Mouse (Mus musculus) lung, postnatal 36 days (tissue): Measurements from ENCODE around the gene Cry2.

ENCODE experiments used
- DNase-seq: peaks from one replicate; pipeline ENCODE4 v3.0.0; 2022; ENCODE audit warnings: mixed read lengths

The Cry2 gene

DNA sequence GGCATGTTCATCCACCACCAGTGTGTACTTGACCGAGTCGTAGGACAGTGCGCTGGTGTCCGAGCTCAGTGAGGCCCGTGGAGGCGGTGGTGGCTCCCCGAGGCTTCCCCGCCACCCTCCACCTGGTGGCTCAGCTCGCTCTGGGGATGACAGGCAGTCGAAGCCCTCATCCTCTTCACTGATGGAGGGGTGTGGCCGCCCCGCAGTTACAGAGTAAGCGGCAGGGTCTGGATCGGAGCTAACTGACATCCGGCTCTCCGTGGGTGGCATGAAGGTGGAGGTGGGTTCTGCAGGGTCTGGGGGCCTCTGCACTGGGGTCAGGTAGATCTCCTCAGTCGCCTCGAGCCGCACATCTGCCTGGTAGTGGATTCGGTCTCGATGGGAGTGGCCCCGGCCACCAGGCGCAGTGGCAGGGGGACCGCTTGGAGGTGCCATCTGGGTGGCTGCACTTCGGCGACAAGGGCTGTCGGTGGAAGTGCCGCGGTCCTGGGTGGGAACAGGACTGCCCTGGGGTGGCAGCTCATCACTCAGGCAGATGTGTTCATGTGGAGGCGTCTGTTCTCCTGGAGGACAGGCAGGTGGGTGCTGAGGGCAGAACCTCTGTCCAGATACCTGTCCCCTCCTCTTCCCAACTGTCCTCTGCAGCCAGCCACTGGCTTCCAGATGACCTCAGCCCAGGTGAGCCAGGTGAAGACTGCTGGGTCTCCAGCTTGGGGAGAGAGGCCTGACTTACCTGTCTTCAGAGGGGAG is 46.8 kb downstream of the Cry2 start:
- DNase-seq: no peak

DNA sequence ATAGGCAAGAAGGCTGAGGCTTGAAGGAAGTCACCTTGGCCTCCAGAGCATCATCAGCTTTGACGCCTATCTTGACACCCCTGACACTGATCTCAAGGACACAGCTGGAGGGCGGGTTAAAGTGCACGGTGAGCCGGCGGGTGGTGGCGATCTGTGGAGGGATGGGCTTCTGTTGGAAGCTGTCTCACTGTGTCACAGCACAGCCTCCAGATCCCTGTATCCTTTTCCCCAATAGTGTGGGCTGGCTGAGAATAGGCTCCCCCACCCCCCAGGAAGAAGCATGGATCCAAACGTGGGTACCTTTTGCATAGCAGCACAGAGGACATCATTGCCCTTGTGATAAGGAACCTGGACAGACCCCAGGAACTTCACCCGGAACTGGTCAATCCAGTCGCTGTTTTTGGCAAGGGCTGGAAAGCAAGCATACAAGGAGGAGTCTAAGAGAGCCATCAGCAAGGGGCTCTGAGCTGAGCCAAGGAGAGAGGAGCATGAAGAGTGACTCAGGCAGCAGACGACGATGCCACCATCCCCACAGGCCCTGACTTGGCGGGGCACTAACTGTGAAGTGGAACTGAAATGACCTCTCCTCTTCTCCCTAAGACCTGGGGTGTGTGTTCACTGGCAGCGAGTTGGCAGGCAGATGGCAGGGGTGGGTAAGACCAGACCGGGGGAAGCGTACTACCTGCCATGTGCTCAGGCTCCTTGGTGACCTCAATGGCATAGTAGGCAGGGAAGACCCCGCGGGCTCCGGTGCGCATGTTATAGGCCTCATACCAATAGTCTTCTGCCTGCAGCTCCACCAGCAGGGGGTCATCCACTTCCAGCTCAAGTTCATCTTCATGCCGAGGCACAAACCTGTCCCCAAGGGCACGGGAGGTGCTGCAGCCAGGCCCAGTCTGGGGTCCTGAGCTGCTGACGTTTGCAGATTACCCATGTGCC is 48.5 kb downstream of the Cry2 start:
- DNase-seq: no peak

GRCm38 (mm10) chr2:92384101-92384500 is 49.7 kb downstream of the Cry2 start:
- DNase-seq: no peak

- DNase-seq: no peak
Observed at GRCm38 (mm10) chr2:92382759-92383158, 51.1 kb downstream of the Cry2 start.

DNA sequence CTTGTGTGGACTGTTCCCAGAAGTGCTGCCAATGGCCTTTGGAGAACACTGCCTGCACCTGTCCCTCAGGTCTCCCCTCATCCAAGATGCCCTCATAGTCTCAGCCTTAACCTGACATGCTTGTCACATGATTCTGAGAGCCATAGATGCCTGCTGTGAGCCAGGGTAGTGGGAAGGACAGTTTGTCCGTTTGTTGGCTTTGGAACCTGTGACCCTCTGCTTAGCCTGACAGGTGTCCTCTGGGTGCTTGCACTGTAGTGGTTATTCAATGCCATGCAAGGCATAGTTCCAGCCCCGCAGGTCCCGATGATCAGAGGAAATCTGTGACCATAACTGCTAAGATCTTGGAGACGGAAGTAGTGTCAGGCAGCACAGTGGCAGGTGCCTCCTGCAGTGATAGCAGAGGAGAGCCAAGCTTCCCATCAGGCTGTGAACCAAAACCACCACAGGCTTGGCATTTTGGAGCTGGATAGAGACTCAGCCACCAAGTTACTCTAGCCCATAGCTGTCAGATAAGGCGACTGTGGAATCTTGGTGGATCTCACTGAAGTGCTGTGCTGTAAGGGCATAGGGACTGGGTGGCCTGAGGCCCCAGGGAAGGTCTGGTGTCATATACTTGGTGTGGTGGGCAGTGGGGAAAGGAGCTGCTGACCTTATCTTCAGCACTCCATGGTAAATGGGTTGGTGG is 51.8 kb downstream of the Cry2 start, which contains the start of gene 1700029I15Rik:
Gene 1700029I15Rik, plus strand, starts transcription at position 638 of the 688 bp plus-strand sequence.
- no peak for DNase-seq

DNA sequence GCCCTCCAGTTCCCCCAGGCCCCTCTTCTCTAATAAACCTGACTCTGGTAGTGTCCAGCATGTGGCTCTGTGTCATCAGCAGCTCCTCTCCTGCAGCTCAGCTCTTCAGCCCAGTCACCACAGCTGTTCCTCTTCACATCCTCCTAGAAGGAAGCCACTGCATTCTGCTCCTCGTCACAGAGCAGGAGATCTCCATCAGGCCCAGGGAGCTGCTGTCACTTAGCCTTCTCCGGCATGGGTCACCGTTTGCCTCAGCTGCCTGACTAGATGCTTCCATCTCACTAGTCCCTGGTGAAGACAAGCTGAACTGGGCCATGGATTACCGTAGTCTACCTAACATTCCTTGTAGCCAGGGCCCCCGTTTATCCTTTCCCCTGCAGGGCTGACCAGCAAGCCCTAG is 52.7 kb downstream of the Cry2 start:
- no peak for DNase-seq

GRCm38 (mm10) chr2:92380495-92381050 is 53.3 kb downstream of the Cry2 start:
- DNase-seq: no peak

DNA sequence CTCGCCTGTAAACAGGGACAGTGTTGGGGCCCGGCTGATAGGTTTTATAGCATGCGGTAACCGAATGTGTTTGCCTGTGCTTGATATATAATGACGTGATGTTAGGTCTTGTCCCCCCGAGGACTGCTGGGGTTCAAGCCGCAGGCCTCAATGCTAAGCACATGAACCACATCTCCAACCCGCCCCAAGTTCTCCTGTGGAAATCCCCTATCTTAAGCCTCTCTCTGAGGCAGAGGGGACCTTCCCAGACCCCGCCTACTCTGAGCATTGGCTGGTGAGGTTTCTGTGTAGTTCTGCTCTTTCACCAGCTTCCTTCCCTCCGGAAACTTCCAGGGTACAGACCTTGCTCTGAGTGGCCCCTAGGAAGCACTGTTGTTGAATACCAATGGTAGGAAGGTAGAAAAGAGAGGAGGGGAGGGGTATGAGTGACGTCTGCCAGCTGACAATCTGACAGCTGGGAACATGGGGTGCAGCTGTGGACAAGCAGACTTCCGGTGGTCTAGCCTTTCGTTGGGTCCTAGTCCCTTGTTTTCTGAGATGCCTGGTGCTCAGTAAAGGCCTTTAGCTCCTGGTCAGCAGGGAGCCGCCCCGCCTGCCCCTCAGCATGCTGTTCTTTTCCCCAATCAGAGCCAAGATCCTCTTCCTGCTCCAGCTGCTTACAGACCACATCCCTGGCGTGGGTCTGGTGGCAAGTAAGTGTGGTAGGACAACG is 53.9 kb downstream of the Cry2 start:
- DNase-seq: no peak

- DNase-seq: no peak
Observed at GRCm38 (mm10) chr2:92377320-92377719, 56.5 kb downstream of the Cry2 start.

DNA sequence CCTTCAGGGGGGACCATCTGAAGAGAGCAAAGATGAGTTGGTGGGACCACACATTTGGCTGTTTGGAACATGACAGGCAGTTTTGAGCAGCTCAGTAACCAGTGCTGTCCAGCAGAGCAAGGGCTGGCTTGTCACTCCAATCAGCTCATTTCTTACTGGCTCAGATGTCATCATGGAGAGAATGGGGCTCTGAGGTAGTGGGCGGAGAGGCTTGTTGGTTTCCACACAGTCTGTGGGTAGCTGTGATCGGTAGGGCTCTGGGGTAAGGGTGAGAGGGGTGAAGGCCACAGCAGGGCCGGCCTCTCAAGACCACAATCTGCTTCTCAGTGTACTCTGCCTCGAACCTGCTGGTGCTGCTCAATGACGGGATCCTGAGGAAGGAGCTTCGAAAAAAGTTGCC is 57.5 kb downstream of the Cry2 start:
- peak; percentile 42 for DNase-seq

GRCm38 (mm10) chr2:92375788-92376187 is 58.1 kb downstream of the Cry2 start:
- DNase-seq: no peak

GRCm38 (mm10) chr2:92375099-92375623 is 58.7 kb downstream of the Cry2 start:
- peak; percentile 98 for DNase-seq

DNA sequence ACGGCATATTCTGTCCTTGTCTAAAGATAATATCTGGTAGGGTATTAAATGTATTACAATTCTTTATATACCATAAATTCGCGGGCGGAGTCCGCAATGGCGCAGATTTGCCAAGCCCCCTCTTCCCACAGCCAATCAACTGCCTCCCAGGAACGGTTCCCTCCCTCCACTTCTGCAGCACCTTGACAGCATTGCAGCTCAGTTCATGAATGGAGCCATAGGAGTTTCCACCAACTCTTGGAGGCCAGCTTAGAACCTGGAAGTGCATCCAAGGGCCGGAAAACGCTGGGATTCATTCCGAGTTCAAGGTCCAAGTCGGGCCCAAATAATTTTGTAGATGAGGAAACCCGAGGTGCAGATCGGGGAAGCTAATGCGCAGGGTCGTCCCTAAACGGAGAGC is 59.3 kb downstream of the Cry2 start, which contains the start of the genes Pex16 and Large2:
Gene Pex16, plus strand, starts transcription at position 163 of the 400 bp plus-strand sequence.
Gene Large2, minus strand, starts transcription at position 356 of the 400 bp plus-strand sequence.
- DNase-seq: peak; percentile 48

GRCm38 (mm10) chr2:92373437-92373813 is 60.4 kb downstream of the Cry2 start:
- no peak for DNase-seq

GRCm38 (mm10) chr2:92372767-92373436 is 60.9 kb downstream of the Cry2 start:
- DNase-seq: peak; percentile 85

DNA sequence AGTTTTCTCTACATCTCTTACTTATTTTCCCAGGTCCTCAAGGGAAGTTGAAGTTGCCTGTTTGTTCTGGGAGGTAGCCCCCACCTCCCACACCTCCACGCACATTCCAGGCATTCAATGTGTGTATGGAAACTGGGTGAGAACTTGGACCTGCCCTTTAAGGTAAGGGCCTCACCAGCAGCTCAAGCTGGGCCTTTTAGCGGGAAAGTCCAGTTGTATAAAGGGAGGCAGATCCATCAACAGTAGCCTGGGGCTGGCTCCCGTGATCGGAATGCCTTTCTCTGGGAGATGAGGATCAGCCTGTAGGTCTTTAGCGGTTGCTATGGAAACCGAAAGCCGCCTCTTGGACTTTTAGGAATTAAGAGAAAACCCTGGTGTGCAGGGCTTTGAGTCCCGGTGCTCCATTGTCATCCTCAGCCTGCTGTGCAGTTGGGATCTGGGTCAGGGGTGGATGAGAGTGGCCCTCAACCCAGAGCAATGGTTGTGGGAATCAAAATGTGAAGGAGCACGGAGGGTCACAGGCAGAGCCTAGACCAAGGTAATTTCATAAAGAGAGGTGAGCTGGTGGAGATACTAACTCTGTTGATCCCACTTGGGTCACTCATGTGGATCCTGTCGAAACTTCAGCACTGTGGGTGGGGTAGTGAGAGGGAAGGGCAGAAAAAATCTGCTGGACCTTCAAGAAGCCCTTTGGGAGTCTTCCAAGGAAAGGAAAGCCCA is 61.7 kb downstream of the Cry2 start:
- no peak for DNase-seq

GRCm38 (mm10) chr2:92370821-92371805 is 62.7 kb downstream of the Cry2 start:
- DNase-seq: peak; percentile 88

- DNase-seq: no peak
Observed at GRCm38 (mm10) chr2:92370375-92370774, 63.5 kb downstream of the Cry2 start.

- DNase-seq: no peak
Observed at GRCm38 (mm10) chr2:92367383-92368029, 66.3 kb downstream of the Cry2 start.
